Mouse (Mus musculus) cerebellum, adult 2 months (tissue): Measurements from ENCODE around the gene Cib1.

ENCODE experiments used
- CTCF ChIP-seq: fragments of 200-500 bp; IDR thresholded peaks from 2 replicates; pipeline ENCODE4 v1.5.1; 2011; ENCODE audit warnings: low read depth, mild to moderate bottlenecking, control low read depth, low read length, moderate library complexity, borderline replicate concordance; ENCODE audit not compliant: insufficient read depth
- POLR2A ChIP-seq: fragments of 200-500 bp; IDR thresholded peaks from 2 replicates; pipeline ENCODE4 v1.6.1; 2011; ENCODE audit warnings: low read length, control low read depth, borderline replicate concordance; ENCODE audit not compliant: insufficient read depth

DNA sequence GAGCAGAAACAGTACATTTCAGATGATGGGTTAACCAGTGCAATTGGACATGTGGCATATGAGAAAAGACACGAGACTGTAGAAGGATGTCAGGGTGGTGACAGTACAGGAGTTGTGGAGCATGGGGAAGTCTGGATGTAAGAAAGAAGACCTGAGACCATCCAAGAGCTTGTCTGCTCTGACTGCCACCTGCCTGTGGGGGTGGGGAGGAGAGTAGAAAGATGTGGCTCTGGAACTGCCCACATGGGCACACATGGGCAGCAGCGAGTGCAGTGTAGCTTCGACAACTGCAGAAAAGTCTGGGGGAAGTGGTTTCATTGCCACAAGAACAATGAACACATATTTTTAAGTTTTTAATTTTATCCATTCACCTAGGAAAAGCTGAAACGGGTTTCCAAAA is 35.2 kb downstream of the Cib1 start:
- TF ChIP-seq CTCF (no peak), POLR2A (no peak)
